Mouse (Mus musculus) left cerebral cortex, postnatal 25 days (tissue): ENCODE measurements at regions not wholly inside any gene's neighbourhood (a gene's known extent, or its start where the extent isn't known, plus 50 kb on each side); places are given as distances from the start of the nearest gene placed in this dataset.

ENCODE experiments used
- DNase-seq, 2 experiments: peaks; one replicate each; pipeline ENCODE4 v3.0.0; 2022; ENCODE audit warnings: low spot score in 2 of 2, mixed read lengths in 1 of 2
- intact Hi-C: fragments of 180-260 bp; cut with DNase I; formaldehyde crosslinking; loops from one replicate; pipeline ENCODE4 v1.15.1; 2025

DNA sequence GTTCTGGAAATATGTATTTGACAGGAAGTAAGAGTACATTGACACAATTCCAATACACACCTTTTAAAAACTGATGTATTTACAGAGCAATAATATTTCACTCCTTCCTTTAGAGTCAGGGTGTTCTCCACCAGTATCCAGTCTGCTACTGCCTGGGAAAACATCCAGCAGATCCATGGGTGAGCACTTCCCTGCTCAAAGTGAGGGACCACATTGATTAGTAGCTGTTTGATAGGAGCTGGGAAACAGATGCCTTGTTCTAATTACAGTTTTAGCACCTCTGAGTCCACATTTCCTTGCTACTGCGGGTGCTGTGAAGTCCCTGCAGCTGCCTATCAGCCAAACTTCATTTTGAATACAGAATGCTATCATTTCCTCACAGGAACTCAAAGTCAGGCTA lies 53.3 kb upstream of the Tmeff2 start:
- peak in 1 of 2 experiments; percentile 33 for DNase-seq
- intact Hi-C loops: no loop called here
